Mouse (Mus musculus) lung, adult 2 months (tissue): ENCODE data around the gene Fam169b. TPM values are rescaled to one million over a fixed set of nuclear protein-coding genes. Genes with fewer than 3 reads are reported as not detected.

Source experiments
- DNase-seq: peaks from one replicate; pipeline ENCODE4 v3.0.0; 2022
- H3K4me1 ChIP-seq: fragments of 200-500 bp; 2 replicates; pipeline ENCODE4 v1.6.1; 2011; ENCODE audit warnings: low read length; ENCODE audit not compliant: control insufficient read depth, insufficient read depth
- H3K4me3 ChIP-seq: fragments of 200-500 bp; replicated peaks from 2 replicates; pipeline ENCODE3; 2011; ENCODE audit warnings: low read depth, mild to moderate bottlenecking, control low read depth, low read length; ENCODE audit errors: extremely low read depth
- CTCF ChIP-seq: fragments of 200-500 bp; IDR thresholded peaks from 2 replicates; pipeline ENCODE4 v1.5.1; 2011; ENCODE audit warnings: mild to moderate bottlenecking, low read length, control low read depth; ENCODE audit not compliant: insufficient read depth
- POLR2A ChIP-seq: fragments of 200-500 bp; IDR thresholded peaks from 2 replicates; pipeline ENCODE4 v1.6.1; 2011; ENCODE audit warnings: low read depth, mild to moderate bottlenecking, control low read depth, low read length, borderline replicate concordance; ENCODE audit errors: extremely low read depth
- WGBS: fragments of 180-500 bp; shearing (Covaris S2); methylation state at CpG from one replicate; pipeline ENCODE4 v1.1.7; 2018; 5-methylcytosine and 5-hydroxymethylcytosine counted together
- polyA plus RNA-seq: library from polyadenylated mRNA; depleted of rRNA; stranded (reverse); fragments of >200 nt; gene quantifications from 2 replicates; pipeline ENCODE4 v1.2.3, GENCODE M21; 2012

Fam169b gene
- polyA plus RNA-seq, 1 experiment: 3.7 TPM

DNA sequence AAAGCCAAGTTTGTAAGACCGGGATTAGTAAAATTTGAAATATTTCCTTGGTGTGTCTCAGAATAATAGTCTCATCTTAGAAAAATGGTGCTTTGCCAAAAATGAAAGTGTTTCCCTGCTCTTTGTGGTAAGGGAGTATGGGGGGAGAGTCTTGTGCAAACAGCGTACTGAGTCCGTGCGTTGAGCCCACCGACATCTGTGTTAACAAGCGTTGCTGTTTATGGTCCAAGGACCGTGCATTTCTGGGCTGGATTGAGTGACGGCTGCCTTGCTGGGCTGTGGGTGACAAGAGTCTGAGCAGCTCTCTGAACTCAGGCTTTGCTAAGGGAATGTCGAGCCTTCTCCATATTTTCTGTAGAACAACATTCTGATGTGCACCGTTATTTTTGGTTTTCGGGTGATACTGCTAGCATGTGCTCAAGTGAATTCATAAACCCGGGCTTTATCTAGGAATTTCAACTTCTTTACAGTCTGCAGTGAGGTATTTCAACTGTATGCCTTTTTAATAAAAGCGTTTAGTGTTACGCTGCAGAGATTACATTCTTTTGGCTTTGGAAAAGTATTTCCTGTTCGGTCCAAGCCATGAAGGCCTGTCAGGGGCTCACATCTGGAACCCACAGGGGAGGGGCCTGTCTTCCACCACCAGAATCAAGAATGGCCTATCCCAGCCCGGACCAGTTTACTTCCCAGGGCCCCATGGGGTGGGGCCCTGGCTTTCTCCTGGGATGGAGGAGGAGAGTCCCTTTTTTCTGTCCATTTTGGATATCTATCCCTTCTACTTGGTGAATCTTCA lies 20.6 kb downstream of the Fam169b start:
- DNase-seq: no peak
- no peaks in the 10 kb centered on the region; the same call in 1 of the 2 replicates for H3K4me1 ChIP-seq
- TF ChIP-seq POLR2A (no peak), CTCF (no peak)
- 49% methylated on average over 16 of the region's 16 CpGs for WGBS
- no peak overlapping the region for H3K4me3 ChIP-seq

DNA sequence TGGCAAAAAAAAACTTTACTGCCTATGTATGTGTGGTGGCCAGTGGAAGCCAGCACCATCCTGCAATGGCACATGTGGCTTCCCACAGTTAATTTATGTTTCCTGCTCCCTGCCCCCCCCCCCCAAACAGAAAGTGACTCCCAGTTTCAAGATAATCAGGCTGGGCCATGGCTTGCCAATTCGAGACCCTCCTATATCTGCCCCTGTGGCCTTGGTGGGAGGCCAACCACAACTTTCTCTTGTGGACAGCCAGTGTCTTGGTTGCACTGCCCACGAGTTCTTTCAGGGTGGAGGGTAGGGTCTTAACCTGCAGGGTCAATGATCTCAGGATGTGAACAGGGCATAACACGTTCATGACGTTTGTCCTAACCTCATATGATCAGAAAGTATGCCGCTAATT lies 22.8 kb downstream of the Fam169b start:
- H3K4me3 ChIP-seq: no peak overlapping the region
- no peaks in the 10 kb centered on the region; the same call in 1 of the 2 replicates for H3K4me1 ChIP-seq
- no peak for TF ChIP-seq CTCF
- no peak for TF ChIP-seq POLR2A
- WGBS: 85% methylated on average over 5 of the region's 5 CpGs
- no peak for DNase-seq

DNA sequence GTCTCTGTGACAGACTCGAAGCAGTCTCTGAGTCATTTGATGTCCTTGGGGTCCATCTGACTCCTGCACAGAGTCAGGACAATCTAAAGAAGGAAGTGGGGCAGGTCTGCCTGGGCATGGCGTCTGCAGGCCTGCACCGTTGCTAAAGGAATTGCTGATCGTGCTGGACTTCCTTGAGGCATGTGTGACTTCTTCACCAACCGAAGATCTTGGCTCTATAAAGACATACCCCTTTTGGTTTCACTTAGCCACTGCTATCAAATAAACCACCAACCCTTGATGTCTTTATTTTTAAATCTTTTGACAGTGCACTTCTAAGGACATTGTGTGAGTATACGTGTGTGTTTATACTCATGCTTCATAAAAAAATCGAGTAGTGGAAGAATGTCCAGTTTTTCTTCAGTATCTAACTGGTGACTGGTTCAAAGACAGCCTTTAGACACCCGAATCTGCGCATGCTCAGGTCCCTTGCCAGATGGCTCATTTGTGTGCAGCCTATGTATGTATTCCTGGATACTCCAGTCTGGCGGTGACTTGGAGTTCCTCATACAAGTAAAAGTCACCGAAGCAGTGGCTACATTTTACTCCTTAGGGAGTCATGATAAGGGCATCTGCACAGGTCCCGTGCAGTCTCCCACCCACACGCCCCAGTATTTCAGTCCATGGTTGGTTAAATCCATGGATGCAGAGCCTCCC lies 24.9 kb downstream of the Fam169b start:
- WGBS: 74% methylated on average over 13 of the region's 13 CpGs
- Histone ChIP-seq H3K4me3 (no peak overlapping the region), H3K4me1 (no peaks in the 10 kb centered on the region; the same call in 1 of the 2 replicates)
- TF ChIP-seq POLR2A: no peak
- no peak for DNase-seq

DNA sequence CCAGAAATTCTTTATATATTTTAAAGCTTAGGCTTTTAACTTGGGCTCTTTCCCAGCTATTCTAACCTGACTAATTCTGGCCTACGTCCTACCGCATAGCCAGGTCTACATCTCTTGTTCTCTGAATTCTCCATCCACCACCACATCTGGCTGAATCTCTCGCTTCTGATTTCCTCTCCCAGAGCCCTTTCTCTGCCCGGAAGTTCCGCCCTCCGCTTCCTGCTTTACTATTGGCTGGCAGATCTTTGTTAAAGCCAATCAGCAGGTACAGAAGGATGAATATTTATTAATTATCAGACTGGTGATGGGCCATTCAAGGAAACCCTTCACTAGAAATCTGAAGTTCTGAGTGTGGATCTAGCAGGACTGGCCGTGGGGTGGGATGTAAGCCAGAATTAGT lies 27.5 kb downstream of the Fam169b start:
- WGBS: 63% methylated on average over 7 of the region's 7 CpGs
- no peaks in the 10 kb centered on the region for H3K4me1 ChIP-seq
- DNase-seq: no peak
- TF ChIP-seq CTCF: no peak
- TF ChIP-seq POLR2A: no peak
- H3K4me3 ChIP-seq: no peak overlapping the region

DNA sequence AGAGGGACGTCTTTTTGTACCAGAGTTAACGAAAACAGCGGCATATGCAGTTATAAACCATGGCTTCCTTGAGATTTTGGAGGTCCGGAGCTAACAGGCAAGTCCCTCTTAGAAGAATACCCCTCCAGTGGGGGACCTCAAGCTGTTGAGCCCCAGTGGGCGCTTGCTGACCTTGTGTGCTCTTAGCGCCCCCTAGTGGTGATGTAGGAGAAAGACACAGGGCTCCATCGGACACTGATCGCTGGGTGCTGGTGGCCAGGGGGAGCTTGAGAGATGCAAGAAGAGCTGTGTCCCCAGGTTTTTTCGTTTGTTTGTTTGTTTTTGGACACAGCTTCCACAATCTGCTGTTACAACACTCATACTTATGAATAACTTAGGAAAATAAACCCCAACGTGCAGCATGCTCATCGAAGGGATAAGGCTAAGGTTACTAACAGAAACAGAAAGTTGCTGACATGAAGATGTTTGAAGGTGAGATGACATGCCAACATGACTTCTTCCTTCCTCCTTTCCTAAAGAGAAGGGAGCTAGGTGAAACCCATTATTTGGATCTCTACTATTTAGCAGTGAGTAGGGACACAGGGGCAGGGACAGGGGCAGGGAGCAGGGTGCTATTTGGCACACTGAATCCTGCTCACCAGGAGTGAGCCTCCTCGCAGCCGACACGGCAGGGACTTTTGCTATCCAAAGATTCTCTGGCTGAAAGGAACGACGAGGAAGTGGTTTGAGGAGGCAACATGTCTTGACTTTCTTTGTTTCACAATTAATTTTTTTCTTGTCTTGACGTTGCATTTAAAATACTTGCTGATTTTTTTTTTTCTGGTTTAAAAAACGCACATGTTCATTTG lies 29.2 kb downstream of the Fam169b start:
- DNase-seq: peak; percentile 45
- TF ChIP-seq POLR2A: no peak
- TF ChIP-seq CTCF: peak; percentile 82
- H3K4me1 ChIP-seq: no peaks in the 10 kb centered on the region
- peak overlapping the region; percentile 60 for H3K4me3 ChIP-seq
- WGBS: 13% methylated on average over 18 of the region's 18 CpGs

DNA sequence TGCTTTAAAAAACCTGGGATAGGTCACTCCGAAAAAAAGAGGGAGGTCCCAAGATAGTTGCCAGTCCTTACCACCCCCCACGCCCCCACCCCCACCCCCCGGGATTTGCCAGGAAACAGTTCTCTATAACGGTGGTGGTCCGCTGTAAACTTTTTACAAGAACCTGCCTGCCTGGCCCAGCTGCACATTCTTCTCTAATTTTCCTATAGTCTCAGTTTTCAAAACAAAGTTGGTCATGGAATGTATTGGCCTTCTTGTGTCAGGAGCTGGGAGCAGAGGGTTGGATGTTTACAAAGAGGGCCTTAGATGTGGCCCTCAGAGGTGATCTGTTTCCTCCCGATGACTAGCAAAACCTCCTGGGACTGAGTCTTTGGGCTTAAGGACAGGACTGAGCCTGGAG lies 30.0 kb downstream of the Fam169b start:
- DNase-seq: no peak
- Histone ChIP-seq H3K4me3 (no peak overlapping the region), H3K4me1 (no peaks in the 10 kb centered on the region)
- TF ChIP-seq POLR2A (no peak), CTCF (no peak)
- WGBS: 53% methylated on average over 6 of the region's 6 CpGs

DNA sequence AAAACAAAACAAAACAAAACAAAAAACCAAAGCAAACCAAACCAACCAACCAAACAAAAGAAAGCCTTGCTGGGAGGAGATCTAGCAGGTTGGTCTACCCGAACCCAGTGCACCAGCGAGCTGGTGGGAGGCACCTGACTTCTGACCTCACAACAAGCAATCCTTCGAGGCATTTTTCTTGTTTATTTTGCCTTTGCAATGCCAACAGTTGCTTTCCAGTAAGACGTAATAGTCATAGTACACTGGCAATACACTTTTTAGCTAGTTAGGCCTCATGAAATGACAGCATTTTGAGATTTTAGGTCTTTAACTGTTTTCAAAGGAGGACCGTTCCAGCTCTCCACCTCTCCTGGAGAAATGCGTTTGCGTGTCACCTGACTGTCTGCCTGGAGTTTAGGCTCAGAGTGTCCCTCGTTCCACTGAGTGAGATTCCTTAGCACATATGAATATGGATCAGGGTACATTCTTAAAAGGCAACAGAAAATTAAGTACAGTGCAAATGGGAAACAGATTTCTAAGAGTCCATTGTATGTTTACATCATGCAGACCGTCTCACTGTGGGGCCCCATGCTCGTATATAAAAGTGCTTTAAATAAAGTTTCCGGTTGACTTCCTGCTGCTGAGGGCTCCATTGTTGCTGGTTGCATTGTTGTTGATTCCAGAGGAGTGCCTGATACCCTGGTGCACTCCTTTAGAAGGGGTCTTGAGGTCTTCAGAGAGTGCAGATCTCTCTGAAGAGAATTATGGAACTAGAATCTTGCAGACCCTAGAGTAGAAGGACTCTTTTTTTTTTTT lies 32.3 kb downstream of the Fam169b start:
- H3K4me1 ChIP-seq: no peaks in the 10 kb centered on the region
- DNase-seq: no peak
- H3K4me3 ChIP-seq: no peak overlapping the region
- TF ChIP-seq CTCF (no peak), POLR2A (no peak)
- 60% methylated on average over 11 of the region's 11 CpGs for WGBS

DNA sequence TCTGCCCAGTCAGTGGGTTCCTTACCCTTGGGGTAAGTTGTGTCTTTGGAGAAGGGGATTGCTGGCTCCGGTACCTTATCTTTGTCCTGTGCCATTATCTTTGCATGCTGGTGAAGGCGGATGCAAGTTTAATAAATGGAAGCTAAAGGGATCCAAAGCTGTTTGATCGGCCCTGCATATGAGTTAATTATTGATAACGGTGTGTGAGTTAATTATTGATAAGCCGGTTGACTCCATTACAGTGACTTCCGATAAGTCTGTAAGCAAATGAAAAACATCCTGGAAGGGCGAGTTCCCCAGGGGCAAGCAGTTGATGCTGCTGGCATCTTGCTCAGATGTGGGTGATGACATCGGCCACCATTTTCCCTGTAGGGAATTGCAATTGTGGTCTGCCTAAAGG lies 33.1 kb downstream of the Fam169b start:
- no peak for DNase-seq
- Histone ChIP-seq H3K4me1 (no peaks in the 10 kb centered on the region), H3K4me3 (no peak overlapping the region)
- TF ChIP-seq POLR2A (no peak), CTCF (no peak)
- WGBS: 96% methylated on average over 8 of the region's 8 CpGs

DNA sequence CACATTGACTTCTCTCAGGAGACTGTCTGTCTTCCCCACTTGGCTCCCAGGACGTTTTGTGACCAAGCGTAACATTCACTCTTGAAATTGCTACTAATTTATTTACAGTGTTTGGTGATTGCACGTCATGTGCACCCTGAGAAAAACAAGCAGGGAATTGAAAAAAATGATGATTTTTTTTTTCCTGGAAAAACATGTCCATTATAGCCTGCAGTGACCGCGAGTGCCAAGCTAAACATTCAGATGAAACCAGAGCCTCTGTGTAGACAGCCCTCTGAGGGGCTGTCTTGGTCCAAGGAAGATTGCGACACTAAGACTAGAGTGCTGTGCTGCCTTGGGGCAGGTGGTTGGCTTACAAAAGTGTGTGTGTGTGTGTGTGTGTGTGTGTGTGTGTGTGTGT lies 37.8 kb downstream of the Fam169b start:
- WGBS: 54% methylated on average over 6 of the region's 6 CpGs
- no peak for DNase-seq

More for the DNA sequence above, 37.8 kb downstream of the Fam169b start:
- H3K4me1 ChIP-seq: no peaks in the 10 kb centered on the region
- TF ChIP-seq POLR2A: no peak
- TF ChIP-seq CTCF: no peak
- no peak overlapping the region for H3K4me3 ChIP-seq
